Mouse (Mus musculus): ENCODE results near the gene Fars2. TPM values are rescaled to one million over a fixed set of nuclear protein-coding genes. Genes with fewer than 3 reads are reported as not detected.

The Fars2 gene
- polyA plus RNA-seq, 1 experiment from 2014 or later = 68.1 TPM

DNA sequence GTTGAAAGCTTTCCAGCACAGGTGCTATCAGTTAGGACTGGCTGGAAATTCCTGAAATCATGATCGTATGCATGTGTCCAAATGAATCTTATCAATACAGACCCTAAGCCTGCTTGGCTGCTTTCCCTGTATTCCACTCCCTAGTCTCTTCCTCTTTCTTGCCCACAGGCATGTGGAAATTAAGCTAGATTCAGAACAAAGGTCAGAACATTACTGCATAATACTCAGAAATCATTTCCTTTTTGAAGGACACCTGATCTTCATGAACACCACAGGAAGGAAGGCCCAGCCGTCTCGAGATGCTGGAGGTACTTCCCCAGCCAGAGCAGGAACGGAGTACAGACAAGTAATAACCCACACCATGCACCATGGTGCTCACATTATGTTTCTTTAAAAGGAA is 29.0 kb upstream of the Fars2 start:
- peaks cover 8 to 39% of the 10 kb centered on the region in 2 experiments for H3K4me1 ChIP-seq (ENCODE audit: control insufficient read depth in 2 of 2, insufficient read depth in 2 of 2, low read length in 2 of 2)

DNA sequence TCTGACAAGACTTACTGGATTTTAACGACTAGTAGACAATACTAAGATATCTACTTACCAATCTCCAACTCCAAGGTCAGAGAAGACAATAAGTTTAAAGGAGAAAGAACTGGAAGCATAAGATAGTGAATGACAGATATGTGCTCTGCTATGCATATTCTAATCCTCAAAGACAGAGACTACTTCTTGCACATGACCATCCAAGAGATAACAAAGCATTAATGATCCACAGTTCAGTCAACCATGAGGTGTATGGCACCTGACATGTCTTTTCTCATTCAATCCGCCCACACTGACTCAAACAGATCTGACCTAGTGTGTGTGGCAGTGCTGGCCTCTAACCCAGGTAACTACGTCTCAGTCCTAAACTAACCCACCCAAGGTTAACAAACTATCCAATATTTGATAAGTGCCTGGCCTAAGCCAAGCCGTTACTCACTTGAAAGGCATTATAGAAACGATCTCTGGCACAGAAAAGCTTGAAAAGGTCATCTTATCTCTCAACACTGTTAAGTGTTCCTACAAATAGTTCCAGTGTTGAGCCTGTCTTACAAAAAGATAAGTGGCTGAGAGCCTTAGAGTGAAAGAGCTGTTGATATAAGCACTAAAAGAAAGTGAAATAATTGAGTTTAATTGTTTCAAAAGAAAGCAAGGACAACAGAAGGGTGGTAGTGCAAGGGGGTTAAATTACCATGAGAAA is 20.4 kb upstream of the Fars2 start:
- no peak for ATAC-seq (ENCODE audit: insufficient number of reproducible peaks, insufficient read depth, low FRiP score, low read depth)
- no peaks in the 10 kb centered on the region for H3K27me3 ChIP-seq (ENCODE audit: control insufficient read depth, insufficient read depth, low read length)
- H3K9me3 ChIP-seq (ENCODE audit: control insufficient read depth, low read length) = no peaks in the 10 kb centered on the region
- peak overlapping the region; percentile 66 to 75 for H3K27ac ChIP-seq (replicated peaks in 1 of 2; ENCODE audit: control insufficient read depth in 1 of 2, insufficient read depth in 1 of 2, low read depth in 2 of 2, low read length in 2 of 2)
- H3K4me2 ChIP-seq (ENCODE audit: low read length) = peak overlapping the region; percentile 35; the same call in 1 of the 2 replicates
- H3K4me3 ChIP-seq (ENCODE audit: control insufficient read depth in 1 of 2, insufficient read depth in 1 of 2, low read depth in 1 of 2, low read length in 2 of 2) = no peak overlapping the region
- peaks cover 2 to 22% of the 10 kb centered on the region in 2 experiments; a peak in 2 of 4 replicates for H3K4me1 ChIP-seq (ENCODE audit: control insufficient read depth in 2 of 2, insufficient read depth in 2 of 2, low read length in 2 of 2)
- peaks cover 5% of the 10 kb centered on the region for H3K36me3 ChIP-seq (ENCODE audit: control insufficient read depth, insufficient read depth, low read length)
- no peak overlapping the region for H3K9ac ChIP-seq (ENCODE audit: low read length)
- WGBS = 20% methylated on average over 5 of the region's 5 CpGs

More for the DNA sequence above, 29.0 kb upstream of the Fars2 start:
- no peak for ATAC-seq (ENCODE audit: insufficient number of reproducible peaks, insufficient read depth, low FRiP score, low read depth)
- Histone ChIP-seq H3K4me2 (ENCODE audit: low read length) (no peak overlapping the region), H3K4me3 (ENCODE audit: control insufficient read depth in 1 of 2, insufficient read depth in 1 of 2, low read depth in 1 of 2, low read length in 2 of 2) (no peak overlapping the region), H3K36me3 (ENCODE audit: control insufficient read depth, insufficient read depth, low read length) (peaks cover 15% of the 10 kb centered on the region), H3K9me3 (ENCODE audit: control insufficient read depth, low read length) (no peaks in the 10 kb centered on the region), H3K27me3 (ENCODE audit: control insufficient read depth, insufficient read depth, low read length) (no peaks in the 10 kb centered on the region), H3K9ac (ENCODE audit: low read length) (no peak overlapping the region), H3K27ac (replicated peaks in 1 of 2; ENCODE audit: control insufficient read depth in 1 of 2, insufficient read depth in 1 of 2, low read depth in 2 of 2, low read length in 2 of 2) (no peak overlapping the region)
- WGBS = 56% methylated on average over 4 of the region's 4 CpGs

DNA sequence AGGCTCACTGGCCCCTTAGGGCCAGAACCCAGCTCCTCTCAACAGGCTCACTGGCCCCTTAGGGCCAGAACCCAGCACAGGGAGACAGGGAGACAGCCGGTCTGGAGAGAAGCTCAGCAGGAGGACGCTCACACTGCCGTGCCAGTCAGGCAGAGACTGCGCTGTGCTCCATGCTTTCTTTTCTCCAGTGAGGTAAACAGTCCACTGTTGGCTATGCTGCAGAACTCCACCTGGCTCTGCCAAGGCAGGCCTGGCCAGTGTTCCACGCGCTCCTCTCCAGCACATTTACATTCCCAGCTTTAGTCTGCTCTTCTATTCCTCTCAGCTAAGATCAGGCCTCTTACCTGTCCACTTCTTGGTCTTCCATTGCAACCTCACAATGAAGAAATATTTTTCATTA is 11.6 kb upstream of the Fars2 start:
- Histone ChIP-seq H3K9me3 (ENCODE audit: control insufficient read depth, low read length) (no peaks in the 10 kb centered on the region), H3K9ac (ENCODE audit: low read length) (no peak overlapping the region), H3K36me3 (ENCODE audit: control insufficient read depth, insufficient read depth, low read length) (0 out of 2 replicates have a peak, but pooled peaks cover 4% of the 10 kb centered on the region), H3K4me1 (ENCODE audit: control insufficient read depth in 2 of 2, insufficient read depth in 2 of 2, low read length in 2 of 2) (no peaks in the 10 kb centered on the region), H3K27ac (replicated peaks in 1 of 2; ENCODE audit: control insufficient read depth in 1 of 2, insufficient read depth in 1 of 2, low read depth in 2 of 2, low read length in 2 of 2) (no peak overlapping the region), H3K4me3 (ENCODE audit: control insufficient read depth in 1 of 2, insufficient read depth in 1 of 2, low read depth in 1 of 2, low read length in 2 of 2) (no peak overlapping the region), H3K4me2 (ENCODE audit: low read length) (no peak overlapping the region), H3K27me3 (ENCODE audit: control insufficient read depth, insufficient read depth, low read length) (no peaks in the 10 kb centered on the region)
- no peak for ATAC-seq (ENCODE audit: insufficient number of reproducible peaks, insufficient read depth, low FRiP score, low read depth)
- 91% methylated on average over 6 of the region's 6 CpGs for WGBS

DNA sequence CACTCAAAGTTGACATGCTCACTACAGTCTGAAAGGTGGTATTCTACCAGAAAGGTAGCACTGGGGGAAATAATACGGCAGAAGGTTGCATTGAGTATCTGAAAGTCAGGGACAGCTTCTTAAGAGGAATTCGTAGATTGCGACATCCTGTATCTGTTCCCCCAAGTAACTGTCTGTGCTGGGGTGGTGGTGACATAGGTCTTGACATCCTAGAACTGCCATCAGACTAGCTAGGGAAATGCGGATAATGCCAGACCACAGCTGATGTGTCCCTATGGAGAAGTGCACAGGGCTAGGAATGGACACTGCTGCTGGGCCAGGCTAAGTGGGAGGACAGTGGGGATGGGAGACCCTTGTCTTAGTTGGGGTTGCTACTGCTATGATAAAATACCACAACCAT is 8.7 kb upstream of the Fars2 start:
- Histone ChIP-seq H3K36me3 (ENCODE audit: control insufficient read depth, insufficient read depth, low read length) (0 out of 2 replicates have a peak, but pooled peaks cover 4% of the 10 kb centered on the region), H3K4me1 (ENCODE audit: control insufficient read depth in 2 of 2, insufficient read depth in 2 of 2, low read length in 2 of 2) (no peaks in the 10 kb centered on the region), H3K4me3 (ENCODE audit: control insufficient read depth in 1 of 2, insufficient read depth in 1 of 2, low read depth in 1 of 2, low read length in 2 of 2) (no peak overlapping the region), H3K4me2 (ENCODE audit: low read length) (no peak overlapping the region), H3K27ac (replicated peaks in 1 of 2; ENCODE audit: control insufficient read depth in 1 of 2, insufficient read depth in 1 of 2, low read depth in 2 of 2, low read length in 2 of 2) (no peak overlapping the region), H3K9ac (ENCODE audit: low read length) (no peak overlapping the region), H3K27me3 (ENCODE audit: control insufficient read depth, insufficient read depth, low read length) (no peaks in the 10 kb centered on the region), H3K9me3 (ENCODE audit: control insufficient read depth, low read length) (no peaks in the 10 kb centered on the region)
- no peak for ATAC-seq (ENCODE audit: insufficient number of reproducible peaks, insufficient read depth, low FRiP score, low read depth)
- 90% methylated on average over 4 of the region's 4 CpGs for WGBS

DNA sequence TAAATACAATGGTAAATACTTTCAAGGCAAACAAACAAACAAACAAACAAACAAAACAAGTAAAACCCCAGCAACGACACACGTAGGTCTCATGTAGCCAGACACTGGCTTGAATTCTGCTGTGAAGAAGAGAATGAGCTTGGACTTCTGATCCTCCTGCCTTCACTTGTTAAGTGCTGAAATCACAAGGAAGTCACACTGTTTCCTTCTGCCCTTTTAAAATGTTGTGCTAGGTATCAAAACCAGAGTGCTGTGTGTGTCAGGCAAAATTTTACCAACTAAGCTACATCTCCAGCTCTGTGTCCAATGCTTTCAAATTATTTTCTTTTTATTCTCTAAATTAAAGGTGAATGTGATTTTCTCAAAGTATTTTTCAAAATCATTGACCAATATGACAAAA is 5.9 kb upstream of the Fars2 start:
- ATAC-seq (ENCODE audit: insufficient number of reproducible peaks, insufficient read depth, low FRiP score, low read depth) = no peak
- no peak overlapping the region for H3K9ac ChIP-seq (ENCODE audit: low read length)
- no peak overlapping the region for H3K27ac ChIP-seq (replicated peaks in 1 of 2; ENCODE audit: control insufficient read depth in 1 of 2, insufficient read depth in 1 of 2, low read depth in 2 of 2, low read length in 2 of 2)
- H3K4me3 ChIP-seq (ENCODE audit: control insufficient read depth in 1 of 2, insufficient read depth in 1 of 2, low read depth in 1 of 2, low read length in 2 of 2) = no peak overlapping the region
- 93% methylated on average over 2 of the region's 2 CpGs for WGBS
- 0 out of 4 replicates have a peak, but pooled peaks cover 0 to 3% of the 10 kb centered on the region in 2 experiments for H3K4me1 ChIP-seq (ENCODE audit: control insufficient read depth in 2 of 2, insufficient read depth in 2 of 2, low read length in 2 of 2)
- H3K27me3 ChIP-seq (ENCODE audit: control insufficient read depth, insufficient read depth, low read length) = no peaks in the 10 kb centered on the region
- 0 out of 2 replicates have a peak, but pooled peaks cover 4% of the 10 kb centered on the region for H3K36me3 ChIP-seq (ENCODE audit: control insufficient read depth, insufficient read depth, low read length)
- no peak overlapping the region for H3K4me2 ChIP-seq (ENCODE audit: low read length)
- no peaks in the 10 kb centered on the region for H3K9me3 ChIP-seq (ENCODE audit: control insufficient read depth, low read length)

DNA sequence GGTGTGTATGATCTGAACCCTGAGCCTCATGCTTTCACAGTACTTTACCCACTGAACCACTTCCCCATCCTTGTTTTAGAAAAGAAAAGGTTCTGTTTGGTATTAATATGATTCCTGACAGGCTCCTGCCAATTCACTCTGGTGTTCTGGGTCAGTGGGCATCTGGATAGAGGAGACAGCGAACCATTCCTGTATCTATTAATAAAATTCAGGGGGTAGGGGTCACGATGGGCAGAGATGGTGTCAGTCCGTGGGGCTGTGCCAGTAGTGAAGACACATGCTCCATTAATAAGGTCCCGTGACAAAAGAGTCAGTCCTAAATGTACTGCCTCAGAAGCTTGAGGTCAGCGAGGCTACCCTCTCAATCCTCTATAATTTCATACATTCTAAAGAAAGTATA is 4.0 kb upstream of the Fars2 start:
- WGBS = 86% methylated on average over 5 of the region's 5 CpGs
- no peak for ATAC-seq (ENCODE audit: insufficient number of reproducible peaks, insufficient read depth, low FRiP score, low read depth)
- Histone ChIP-seq H3K9ac (ENCODE audit: low read length) (no peak overlapping the region), H3K9me3 (ENCODE audit: control insufficient read depth, low read length) (no peaks in the 10 kb centered on the region), H3K27me3 (ENCODE audit: control insufficient read depth, insufficient read depth, low read length) (no peaks in the 10 kb centered on the region), H3K4me2 (ENCODE audit: low read length) (no peak overlapping the region), H3K27ac (replicated peaks in 1 of 2; ENCODE audit: control insufficient read depth in 1 of 2, insufficient read depth in 1 of 2, low read depth in 2 of 2, low read length in 2 of 2) (no peak overlapping the region), H3K4me1 (ENCODE audit: control insufficient read depth in 2 of 2, insufficient read depth in 2 of 2, low read length in 2 of 2) (peaks cover 0 to 3% of the 10 kb centered on the region in 2 experiments; a peak in 1 of 4 replicates), H3K36me3 (ENCODE audit: control insufficient read depth, insufficient read depth, low read length) (0 out of 2 replicates have a peak, but pooled peaks cover 4% of the 10 kb centered on the region), H3K4me3 (ENCODE audit: control insufficient read depth in 1 of 2, insufficient read depth in 1 of 2, low read depth in 1 of 2, low read length in 2 of 2) (no peak overlapping the region)

DNA sequence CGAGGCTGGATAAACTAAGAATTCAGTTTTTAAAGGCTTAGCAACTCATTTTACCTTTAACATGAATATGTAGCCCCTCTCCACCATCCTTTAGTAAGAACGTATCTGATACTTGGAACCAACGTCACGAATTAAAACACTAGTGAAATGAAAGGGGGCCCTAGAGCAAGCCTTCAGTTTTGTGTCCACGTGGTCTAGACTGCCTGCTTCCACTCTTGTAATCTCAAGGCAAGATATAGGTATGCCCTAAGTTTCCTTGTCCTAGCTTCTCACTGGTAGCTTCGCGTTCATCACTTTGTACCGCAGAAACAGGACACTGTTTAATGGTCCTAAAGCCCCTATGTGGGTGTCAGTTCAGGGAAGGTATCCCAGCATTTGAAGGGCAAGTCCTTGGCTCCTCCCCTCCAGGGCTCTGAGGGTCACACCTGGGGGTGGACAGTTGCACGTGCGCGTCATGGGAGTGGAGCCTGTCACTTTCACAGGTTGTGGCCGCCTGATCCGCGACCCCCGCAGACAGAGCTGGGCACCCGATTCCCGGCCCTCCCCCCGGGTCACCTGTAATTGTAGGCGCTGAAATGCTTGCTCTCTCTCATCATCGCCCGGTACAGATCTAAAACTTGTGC is 581 bp upstream of the Fars2 start:
- no peaks in the 10 kb centered on the region for H3K27me3 ChIP-seq (ENCODE audit: control insufficient read depth, insufficient read depth, low read length)
- peak overlapping the region; percentile 70 to 88 for H3K4me3 ChIP-seq (ENCODE audit: control insufficient read depth in 1 of 2, insufficient read depth in 1 of 2, low read depth in 1 of 2, low read length in 2 of 2)
- 8% methylated on average over 21 of the region's 21 CpGs for whole genome bisulfite sequencing
- no peaks in the 10 kb centered on the region for H3K9me3 ChIP-seq (ENCODE audit: control insufficient read depth, low read length)
- peaks cover 0 to 15% of the 10 kb centered on the region in 2 experiments; a peak in 3 of 4 replicates for H3K4me1 ChIP-seq (ENCODE audit: control insufficient read depth in 2 of 2, insufficient read depth in 2 of 2, low read length in 2 of 2)
- H3K4me2 ChIP-seq (ENCODE audit: low read length) = peak overlapping the region; percentile 85
- H3K9ac ChIP-seq (ENCODE audit: low read length) = peak overlapping the region; percentile 79
- peak overlapping the region; percentile 92 to 96; a peak in 3 of 4 replicates for H3K27ac ChIP-seq (replicated peaks in 1 of 2; ENCODE audit: control insufficient read depth in 1 of 2, insufficient read depth in 1 of 2, low read depth in 2 of 2, low read length in 2 of 2)
- no peak for ATAC-seq (ENCODE audit: insufficient number of reproducible peaks, insufficient read depth, low FRiP score, low read depth)
- H3K36me3 ChIP-seq (ENCODE audit: control insufficient read depth, insufficient read depth, low read length) = no peaks in the 10 kb centered on the region
